In genomic region chrX:48896803-48897202, GRCm38 (mm10) we compare ENCODE assay signal across 40 mouse cellular contexts. TPM values are rescaled to one million over a fixed set of nuclear protein-coding genes. Genes with fewer than 3 reads are reported as not detected.
DNase-seq lines count a peak whose midpoint lies in the region; ATAC-seq and TF ChIP-seq lines count a peak whose summit lies in the region.
"Had no signal": no experiment of that assay in that cellular context is flagged by ENCODE, and none has a peak within 500 bp of the region (broad histone marks: within the 10 kb centered on the region; RNA-seq: fewer than 3 reads in every experiment).

No protein-coding gene starts in this region.

- peaks cover 8% of the 10 kb centered on the region for H3K4me1 ChIP-seq in midbrain, embryonic 10.5 days
- no peaks in the 10 kb centered on the region for H3K4me1 ChIP-seq in midbrain, postnatal 0 days (ENCODE audit: insufficient read depth, low read length)
- H3K4me1 ChIP-seq in liver, embryonic 15.5 days (replicated peaks), result no peaks in the 10 kb centered on the region
- H3K4me1 ChIP-seq in kidney, adult 2 months (ENCODE audit: control insufficient read depth, insufficient read depth, low read length), result no peaks in the 10 kb centered on the region
- H3K4me1 ChIP-seq: embryonic facial prominence, embryonic 12.5 days; heart, embryonic 12.5 days; hindbrain, embryonic 15.5 days; limb, embryonic 12.5 days; midbrain, embryonic 12.5 days had no signal

- TF ChIP-seq POLR2A in kidney, adult 2 months (IDR thresholded peaks at IDR 0.05; ENCODE audit: low read depth, low read length), result no peak

- WGBS in midbrain, embryonic 10.5 days, result 41% methylated on average over 6 of the region's 6 CpGs
- 51% methylated on average over 6 of the region's 6 CpGs for WGBS in midbrain, postnatal 0 days
- WGBS in liver, embryonic 15.5 days (ENCODE audit: insufficient replicate concordance), result 40% methylated on average over 6 of the region's 6 CpGs
- WGBS in kidney, adult 2 months, result 49% methylated on average over 6 of the region's 6 CpGs

- no peak overlapping the region for H3K4me2 ChIP-seq in midbrain, postnatal 0 days (ENCODE audit: low read depth, low read length, poor library complexity, severe bottlenecking)
- H3K4me2 ChIP-seq in liver, embryonic 15.5 days, result no peak overlapping the region
- H3K4me2 ChIP-seq: embryonic facial prominence, embryonic 12.5 days; heart, embryonic 12.5 days; hindbrain, embryonic 15.5 days; limb, embryonic 12.5 days; midbrain, embryonic 12.5 days had no signal

- no peak overlapping the region for H3K27ac ChIP-seq in midbrain, embryonic 10.5 days (replicated peaks)
- H3K27ac ChIP-seq in midbrain, postnatal 0 days (ENCODE audit: low read depth, low read length), result no peak overlapping the region
- no peak overlapping the region for H3K27ac ChIP-seq in liver, embryonic 15.5 days (replicated peaks)
- H3K27ac ChIP-seq in kidney, adult 2 months (ENCODE audit: insufficient read depth, low read depth, low read length), result no peak overlapping the region
- H3K27ac ChIP-seq: embryonic facial prominence, embryonic 12.5 days; gastrocnemius, adult 2 months; hindbrain, embryonic 15.5 days; layer of hippocampus, adult 2 months; left cerebral cortex, adult 2 months; limb, embryonic 12.5 days; midbrain, embryonic 12.5 days; stomach, postnatal 0 days had no signal

- no peak overlapping the region for H3K4me3 ChIP-seq in midbrain, embryonic 10.5 days
- H3K4me3 ChIP-seq in midbrain, postnatal 0 days (ENCODE audit: low read depth, low read length), result no peak overlapping the region
- H3K4me3 ChIP-seq in liver, embryonic 15.5 days (replicated peaks), result no peak overlapping the region
- H3K4me3 ChIP-seq in kidney, adult 2 months (ENCODE audit: insufficient read depth, low read depth, low read length), result no peak overlapping the region
- H3K4me3 ChIP-seq: embryonic facial prominence, embryonic 12.5 days; gastrocnemius, adult 2 months; heart, embryonic 12.5 days; hindbrain, embryonic 15.5 days; layer of hippocampus, adult 2 months; left cerebral cortex, adult 2 months; limb, embryonic 12.5 days; midbrain, embryonic 12.5 days had no signal

- no peaks in the 10 kb centered on the region for H3K9me3 ChIP-seq in midbrain, embryonic 10.5 days (replicated peaks)
- no peaks in the 10 kb centered on the region for H3K9me3 ChIP-seq in midbrain, postnatal 0 days (ENCODE audit: low read length)
- H3K9me3 ChIP-seq in liver, embryonic 15.5 days (replicated peaks), result no peaks in the 10 kb centered on the region
- H3K9me3 ChIP-seq: embryonic facial prominence, embryonic 12.5 days; heart, embryonic 12.5 days; hindbrain, embryonic 15.5 days; limb, embryonic 12.5 days; midbrain, embryonic 12.5 days had no signal

- H3K9ac ChIP-seq in midbrain, postnatal 0 days (replicated peaks; ENCODE audit: low read length, poor library complexity, severe bottlenecking), result no peak overlapping the region
- no peak overlapping the region for H3K9ac ChIP-seq in liver, embryonic 15.5 days
- H3K9ac ChIP-seq: embryonic facial prominence, embryonic 12.5 days; heart, embryonic 12.5 days; hindbrain, embryonic 15.5 days; limb, embryonic 12.5 days; midbrain, embryonic 12.5 days had no signal

- no peaks in the 10 kb centered on the region for H3K27me3 ChIP-seq in midbrain, embryonic 10.5 days (ENCODE audit: low read depth, poor library complexity, severe bottlenecking)
- no peaks in the 10 kb centered on the region for H3K27me3 ChIP-seq in midbrain, postnatal 0 days (ENCODE audit: insufficient read depth, low read length)
- H3K27me3 ChIP-seq in liver, embryonic 15.5 days, result no peaks in the 10 kb centered on the region
- no peaks in the 10 kb centered on the region for H3K27me3 ChIP-seq in kidney, adult 2 months (replicated peaks; ENCODE audit: control insufficient read depth, insufficient read depth, low read length)
- H3K27me3 ChIP-seq: embryonic facial prominence, embryonic 12.5 days; heart, embryonic 12.5 days; hindbrain, embryonic 15.5 days; limb, embryonic 12.5 days; midbrain, embryonic 12.5 days had no signal

- H3K36me3 ChIP-seq in midbrain, embryonic 10.5 days, result no peaks in the 10 kb centered on the region
- H3K36me3 ChIP-seq in midbrain, postnatal 0 days (ENCODE audit: insufficient read depth, low read length), result no peaks in the 10 kb centered on the region
- H3K36me3 ChIP-seq in liver, embryonic 15.5 days (replicated peaks), result no peaks in the 10 kb centered on the region
- H3K36me3 ChIP-seq in kidney, adult 2 months (ENCODE audit: control insufficient read depth, insufficient read depth, low read length), result no peaks in the 10 kb centered on the region
- H3K36me3 ChIP-seq: embryonic facial prominence, embryonic 12.5 days; heart, embryonic 12.5 days; hindbrain, embryonic 15.5 days; limb, embryonic 12.5 days; midbrain, embryonic 12.5 days had no signal

- DNase-seq in midbrain, embryonic 10.5 days (ENCODE audit: low spot score), result peak; percentile 23
- no peak for DNase-seq in midbrain, postnatal 0 days (ENCODE audit: low spot score)
- peak; percentile 30 for DNase-seq in embryo, embryonic 9.5 days (ENCODE audit: extremely low spot score)
- DNase-seq in kidney, adult 2 months, result no peak
- no peak for DNase-seq in right cerebral cortex, postnatal 10 days (ENCODE audit: low spot score in 2 of 2)
- DNase-seq in lung, adult 18-20 months, result no peak
- DNase-seq: adrenal gland, postnatal 14 days; cerebellum, adult 11-12 months; cerebellum, postnatal 10 days; gastrocnemius, adult 2 months; gastrocnemius, postnatal 36 days; heart, adult 18-20 months; heart, postnatal 4 days; kidney, adult 18-20 months; kidney, postnatal 36 days; lung, adult 2 months; lung, postnatal 14 days; thymus, adult 18-20 months; thymus, postnatal 25 days had no signal

- ATAC-seq in midbrain, postnatal 0 days (ENCODE audit: low FRiP score), result no peak
- peak; percentile 70 for ATAC-seq in liver, embryonic 15.5 days (ENCODE audit: insufficient read depth)
- ATAC-seq: forebrain, embryonic 14.5 days; inflammation-experienced regulatory T-cells, adult 6 months; Patski had no signal

- no peak for TF ChIP-seq CTCF in midbrain, postnatal 0 days (IDR thresholded peaks at IDR 0.05)
- TF ChIP-seq CTCF in kidney, adult 2 months (conservative IDR thresholded peaks at IDR 0.05; ENCODE audit: insufficient read depth, insufficient read length, low read depth, low read length), result no peak

RNA-seq across cellular contexts. Expression of gene Gm595, which starts 19.3 kb away (rescaled TPM):
- not detected in 2 replicates for polyA plus RNA-seq in midbrain, embryonic 10.5 days (2016; fragmentation: Nextera tagmentation; extraction: Ambion mirVana)
- total RNA-seq in midbrain, postnatal 0 days (2014; rRNA removed), result not detected in 2 replicates
- not detected in 2 replicates for polyA plus RNA-seq in midbrain, postnatal 0 days (2015; fragmentation: Nextera tagmentation; extraction: Ambion mirVana)
- 0.03 TPM in 1 of 2 replicates, not detected in the other for polyA plus RNA-seq in liver, embryonic 15.5 days (2015; fragmentation: Nextera tagmentation; extraction: Ambion mirVana)
- not detected in 2 replicates for polyA plus RNA-seq in kidney, adult 2 months (2012; rRNA removed)
- total RNA-seq: adrenal gland, postnatal 14 days; common myeloid progenitor, adult 5-6 weeks; gastrocnemius, adult 2 months; gastrocnemius, postnatal 36 days; heart, adult 18-20 months; heart, postnatal 4 days; layer of hippocampus, adult 2 months; layer of hippocampus, postnatal 14 days; left cerebral cortex, adult 2 months; left cerebral cortex, postnatal 25 days; MEL; monocyte, adult 5-6 weeks had no signal
- polyA plus RNA-seq: embryonic facial prominence, embryonic 12.5 days; forebrain, embryonic 14.5 days; heart, embryonic 12.5 days; heart, postnatal 0 days; hindbrain, embryonic 15.5 days; inflammation-experienced regulatory T-cells, adult 6 months; kidney, embryonic 16.5 days; limb, embryonic 12.5 days; lung, adult 2 months; midbrain, embryonic 12.5 days; neural tube, embryonic 14.5 days; Patski; spleen, adult 2 months; stomach, postnatal 0 days had no signal

Comparison
In these comparisons a context has a peak if more than half of its experiments do, and no peak if none do; other contexts are left out.
1. DNase-seq: peak in midbrain, embryonic 10.5 days (single experiment) and embryo, embryonic 9.5 days (single experiment); none in midbrain, postnatal 0 days (single experiment), kidney, adult 2 months (single experiment), right cerebral cortex, postnatal 10 days (0 of 2) and lung, adult 18-20 months (0 of 2).